Mouse (Mus musculus): ENCODE measurements around the gene Gm4340.
A peak's percentile ranks its signal among the peaks of the same experiment; 100 is the strongest.
"Not testable (repeated sequence)": the region's sequence is repeated elsewhere in the genome, so short reads cannot be mapped to it uniquely, and the experiment has no call there.

Gm4340 gene

GRCm38 (mm10) chr10:104193742-104194141, at the start of gene Gm4340:
Gm4340 (plus strand) TSS chr10:104194042.
- not testable (repeated sequence) for DNase-seq (ENCODE audit: inconsistent ontology term)

- DNase-seq (ENCODE audit: inconsistent ontology term), result not testable (repeated sequence)
Measured at GRCm38 (mm10) chr10:104151197-104151596, 42.6 kb upstream of the Gm4340 start, which contains the start of gene Gm6763. Gm6763 (plus strand) TSS chr10:104151497.

- DNase-seq (ENCODE audit: inconsistent ontology term), result not testable (repeated sequence)
Measured at GRCm38 (mm10) chr10:104159706-104160105, 34.1 kb upstream of the Gm4340 start, which contains the start of gene Gm8764. Gm8764 (plus strand) TSS chr10:104160006.

- not testable (repeated sequence) for DNase-seq (ENCODE audit: inconsistent ontology term)
Measured at GRCm38 (mm10) chr10:104168215-104168614, 25.6 kb upstream of the Gm4340 start, which contains the start of gene Gm21304. Gm21304 (plus strand) TSS chr10:104168515.

- DNase-seq (ENCODE audit: inconsistent ontology term), result not testable (repeated sequence)
Measured at GRCm38 (mm10) chr10:104176724-104177123, 17.1 kb upstream of the Gm4340 start, which contains the start of gene Gm21312. Gm21312 (plus strand) TSS chr10:104177024.

GRCm38 (mm10) chr10:104185233-104185632, 8.6 kb upstream of the Gm4340 start, which contains the start of gene Gm20765:
Gm20765 (plus strand) TSS chr10:104185533.
- DNase-seq (ENCODE audit: inconsistent ontology term), result not testable (repeated sequence)

- no peak for DNase-seq (ENCODE audit: inconsistent ontology term)
Measured at GRCm38 (mm10) chr10:104209655-104210054, 15.8 kb downstream of the Gm4340 start.

GRCm38 (mm10) chr10:104210268-104210990, 16.6 kb downstream of the Gm4340 start:
- no peak for DNase-seq (ENCODE audit: inconsistent ontology term)

GRCm38 (mm10) chr10:104214527-104214926, 20.7 kb downstream of the Gm4340 start:
- no peak for DNase-seq (ENCODE audit: inconsistent ontology term)

- DNase-seq (ENCODE audit: inconsistent ontology term), result peak; percentile 86
Measured at GRCm38 (mm10) chr10:104220303-104221021, 26.6 kb downstream of the Gm4340 start.
